Mouse (Mus musculus): ENCODE data around the gene Hps1. TPM values are rescaled to one million over a fixed set of nuclear protein-coding genes. Genes with fewer than 3 reads are reported as not detected.

Gene Hps1
- polyA plus RNA-seq, 1 experiment from 2014 or later, result 18.6 TPM

DNA sequence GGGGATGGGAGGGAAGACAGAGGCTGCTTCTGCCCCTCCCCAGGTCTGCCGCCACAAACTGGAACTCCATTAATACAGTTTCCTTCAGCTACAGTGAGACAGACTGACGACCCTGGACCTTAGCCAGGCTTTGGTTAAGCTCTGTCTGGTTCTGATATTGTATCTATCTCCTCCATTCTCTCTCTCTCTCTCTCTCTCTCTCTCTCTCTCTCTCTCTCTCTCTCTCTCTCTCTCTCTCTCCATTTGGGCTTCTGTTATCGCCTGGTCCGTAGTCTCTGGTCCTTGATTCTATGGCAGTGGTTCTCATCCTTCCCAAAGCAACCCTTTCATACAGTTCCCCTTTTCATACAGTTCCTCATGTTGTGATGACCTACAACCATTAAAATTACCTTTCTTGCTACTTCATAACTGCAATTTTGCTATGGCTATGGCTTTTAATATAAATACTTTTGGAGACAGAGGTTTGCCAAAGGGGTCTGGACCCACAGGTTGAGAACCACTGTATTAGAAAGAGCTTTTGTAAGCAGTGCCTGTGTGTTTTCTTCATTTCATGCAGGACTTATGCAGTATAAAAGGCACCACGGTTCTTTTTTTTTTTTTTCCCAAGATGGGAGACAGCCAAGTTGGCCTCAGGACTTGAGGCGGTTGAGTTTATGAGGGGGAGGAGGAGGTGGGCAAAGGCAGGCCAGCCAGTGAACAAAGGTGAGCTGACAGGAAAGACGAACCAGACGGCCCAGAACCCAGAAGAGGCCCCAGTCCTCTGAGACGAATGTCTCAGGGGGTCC, 34.5 kb downstream of the Hps1 start:
- no peak overlapping the region for H3K4me3 ChIP-seq (ENCODE audit: low read length)
- H3K9ac ChIP-seq (ENCODE audit: low read depth, low read length), result no peak overlapping the region
- no peak for ATAC-seq
- H3K4me2 ChIP-seq (ENCODE audit: low read depth, low read length), result no peak overlapping the region
- peaks cover 27% of the 10 kb centered on the region for H3K4me1 ChIP-seq (ENCODE audit: control insufficient read depth, insufficient read depth, low read length)
- no peaks in the 10 kb centered on the region for H3K9me3 ChIP-seq (ENCODE audit: control insufficient read depth, low read length)
- H3K27ac ChIP-seq (ENCODE audit: low read length), result 0 out of 2 replicates have a peak overlapping the region, but pooled peaks have one; percentile 16
- WGBS, result 53% methylated on average over 9 of the region's 9 CpGs
- H3K27me3 ChIP-seq (replicated peaks; ENCODE audit: control insufficient read depth, insufficient read depth, low read length), result no peaks in the 10 kb centered on the region
- H3K36me3 ChIP-seq (ENCODE audit: control insufficient read depth, insufficient read depth, low read length), result no peaks in the 10 kb centered on the region

DNA sequence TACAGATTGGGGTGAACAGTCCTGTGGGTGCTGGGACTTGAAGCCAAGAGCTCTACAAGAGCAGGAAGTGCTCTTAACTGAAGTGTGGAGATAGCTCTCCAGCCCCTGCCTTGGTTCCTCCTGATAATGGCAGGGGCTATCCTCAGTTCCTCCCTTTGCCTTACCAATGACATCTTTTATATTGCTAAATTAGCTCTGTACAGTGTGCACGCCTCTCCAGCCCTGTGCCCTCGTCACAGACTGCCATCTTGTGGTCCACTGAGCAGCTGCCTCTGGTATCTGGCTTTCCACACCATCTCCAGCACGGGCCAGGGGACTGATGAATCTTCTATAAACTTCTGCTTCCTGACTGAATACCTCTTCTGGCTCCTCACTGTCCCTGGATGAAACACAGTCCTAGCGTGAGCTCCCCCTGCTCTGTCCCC, 35.6 kb downstream of the Hps1 start:
- Histone ChIP-seq H3K9ac (ENCODE audit: low read depth, low read length) (no peak overlapping the region), H3K36me3 (ENCODE audit: control insufficient read depth, insufficient read depth, low read length) (no peaks in the 10 kb centered on the region), H3K9me3 (ENCODE audit: control insufficient read depth, low read length) (no peaks in the 10 kb centered on the region), H3K27me3 (replicated peaks; ENCODE audit: control insufficient read depth, insufficient read depth, low read length) (no peaks in the 10 kb centered on the region), H3K4me3 (ENCODE audit: low read length) (no peak overlapping the region), H3K27ac (ENCODE audit: low read length) (peak overlapping the region; percentile 16; the same call in 1 of the 2 replicates), H3K4me2 (ENCODE audit: low read depth, low read length) (no peak overlapping the region), H3K4me1 (ENCODE audit: control insufficient read depth, insufficient read depth, low read length) (peaks cover 28% of the 10 kb centered on the region)
- peak; percentile 57 for ATAC-seq
- WGBS, result 15% methylated on average over 4 of the region's 4 CpGs

DNA sequence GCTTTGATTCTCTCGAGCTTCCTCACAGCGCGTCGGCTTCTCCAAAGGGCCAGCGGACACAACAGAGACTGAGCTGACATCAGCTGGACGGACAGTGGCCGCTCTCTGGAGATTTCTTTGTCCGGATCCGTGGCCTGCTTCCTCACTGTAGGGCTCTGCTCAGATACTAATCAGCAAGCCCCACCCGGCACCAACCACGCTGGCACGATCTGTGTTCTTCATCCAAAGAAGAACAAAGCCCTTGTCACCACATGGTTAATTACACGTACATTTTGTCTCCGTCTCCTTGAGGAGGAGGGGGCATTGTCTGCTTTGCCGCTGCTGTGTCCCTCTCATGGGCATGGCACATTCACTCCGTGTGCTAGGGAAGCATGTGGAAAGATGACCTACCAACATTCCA, 36.5 kb downstream of the Hps1 start:
- Histone ChIP-seq H3K27ac (ENCODE audit: low read length) (no peak overlapping the region), H3K27me3 (replicated peaks; ENCODE audit: control insufficient read depth, insufficient read depth, low read length) (no peaks in the 10 kb centered on the region), H3K4me2 (ENCODE audit: low read depth, low read length) (no peak overlapping the region), H3K36me3 (ENCODE audit: control insufficient read depth, insufficient read depth, low read length) (no peaks in the 10 kb centered on the region), H3K9ac (ENCODE audit: low read depth, low read length) (no peak overlapping the region), H3K4me1 (ENCODE audit: control insufficient read depth, insufficient read depth, low read length) (peaks cover 28% of the 10 kb centered on the region), H3K9me3 (ENCODE audit: control insufficient read depth, low read length) (no peaks in the 10 kb centered on the region), H3K4me3 (ENCODE audit: low read length) (no peak overlapping the region)
- WGBS, result 75% methylated on average over 16 of the region's 16 CpGs
- no peak for ATAC-seq

DNA sequence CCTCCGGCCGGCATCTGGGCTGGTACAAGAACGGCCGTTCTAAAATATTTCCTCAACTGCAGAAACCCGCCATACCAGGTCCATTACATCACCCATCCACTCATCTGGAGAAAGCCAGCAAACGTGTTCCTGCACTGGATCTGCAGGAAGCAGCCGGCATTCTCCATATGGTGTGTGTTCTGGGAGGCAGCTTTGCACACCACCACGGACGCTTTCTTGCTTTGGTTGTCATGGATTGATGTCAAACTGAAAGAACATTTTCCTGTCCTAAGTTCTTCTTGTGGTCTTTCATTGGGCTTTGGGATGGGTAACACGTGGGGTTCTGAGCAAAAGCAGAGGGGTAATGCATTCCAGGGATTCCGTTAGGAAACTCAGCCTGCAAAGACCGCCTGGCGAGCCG, 37.9 kb downstream of the Hps1 start:
- no peak overlapping the region for H3K4me3 ChIP-seq (ENCODE audit: low read length)
- no peak overlapping the region for H3K9ac ChIP-seq (ENCODE audit: low read depth, low read length)
- peak overlapping the region; percentile 60; the same call in 1 of the 2 replicates for H3K27ac ChIP-seq (ENCODE audit: low read length)
- ATAC-seq, result peak; percentile 18; the same call in 1 of the 2 replicates
- H3K36me3 ChIP-seq (ENCODE audit: control insufficient read depth, insufficient read depth, low read length), result no peaks in the 10 kb centered on the region
- 48% methylated on average over 14 of the region's 14 CpGs for WGBS
- H3K9me3 ChIP-seq (ENCODE audit: control insufficient read depth, low read length), result no peaks in the 10 kb centered on the region
- H3K4me2 ChIP-seq (ENCODE audit: low read depth, low read length), result no peak overlapping the region
- peaks cover 28% of the 10 kb centered on the region for H3K4me1 ChIP-seq (ENCODE audit: control insufficient read depth, insufficient read depth, low read length)
- H3K27me3 ChIP-seq (replicated peaks; ENCODE audit: control insufficient read depth, insufficient read depth, low read length), result no peaks in the 10 kb centered on the region

DNA sequence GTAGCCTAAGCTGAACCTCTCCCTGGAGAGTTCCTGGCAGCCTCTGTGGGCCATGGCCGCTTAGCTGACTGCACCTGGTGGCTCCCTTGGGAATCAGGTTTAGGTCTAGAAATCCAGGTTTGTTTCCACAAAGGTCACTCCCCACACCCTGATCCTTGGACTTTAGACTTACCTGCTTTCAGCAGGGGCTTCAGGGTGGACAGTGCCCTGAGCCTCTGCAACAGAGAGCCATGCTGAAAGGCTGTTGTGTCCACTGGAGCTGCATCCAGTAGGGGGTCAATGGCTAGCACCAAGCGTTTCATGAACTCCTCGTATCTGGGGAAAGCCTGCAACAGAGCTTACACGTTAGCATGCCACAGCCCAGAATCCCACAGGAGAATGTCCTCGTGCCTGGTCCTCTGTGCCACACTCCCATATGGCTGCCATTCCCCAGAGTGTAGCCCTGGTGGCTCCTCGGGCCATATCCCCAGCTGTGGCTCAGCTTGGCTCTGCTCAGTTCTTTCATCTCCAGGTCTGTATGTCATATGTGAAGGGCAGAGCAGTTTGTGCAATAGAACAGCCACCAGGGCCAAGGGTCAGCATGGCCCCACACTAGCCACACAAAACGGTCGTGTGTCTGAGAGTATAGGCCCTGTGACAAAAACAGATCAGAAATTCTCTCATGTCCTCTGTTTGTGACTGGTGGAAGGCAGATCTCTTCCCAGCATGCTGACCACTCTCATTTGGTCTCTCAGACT, 39.4 kb downstream of the Hps1 start:
- H3K9ac ChIP-seq (ENCODE audit: low read depth, low read length), result 0 out of 2 replicates have a peak overlapping the region, but pooled peaks have one; percentile 13
- H3K36me3 ChIP-seq (ENCODE audit: control insufficient read depth, insufficient read depth, low read length), result no peaks in the 10 kb centered on the region
- ATAC-seq, result peak; percentile 14; the same call in 1 of the 2 replicates

DNA sequence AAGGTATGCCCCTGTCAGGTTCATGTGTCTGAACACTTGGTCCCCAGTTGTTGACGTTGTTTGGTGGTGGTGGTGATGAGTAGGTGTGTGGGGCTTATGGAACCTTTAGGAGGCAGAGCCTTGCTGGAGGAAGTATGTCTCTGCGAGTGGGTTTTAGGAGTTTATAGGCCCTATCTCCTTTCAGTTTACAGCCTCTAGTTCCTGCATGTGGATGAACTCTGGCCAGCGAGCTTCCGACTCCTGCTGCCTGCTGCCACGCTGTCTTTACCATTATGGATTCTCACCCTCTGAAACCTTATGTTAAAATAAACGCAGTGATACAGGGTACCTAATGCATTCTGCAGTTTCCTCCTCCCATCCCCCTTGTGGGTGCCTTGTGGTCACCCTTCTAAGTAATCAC, 40.0 kb downstream of the Hps1 start:
- Histone ChIP-seq H3K4me3 (ENCODE audit: low read length) (no peak overlapping the region), H3K9me3 (ENCODE audit: control insufficient read depth, low read length) (no peaks in the 10 kb centered on the region), H3K9ac (ENCODE audit: low read depth, low read length) (no peak overlapping the region), H3K36me3 (ENCODE audit: control insufficient read depth, insufficient read depth, low read length) (no peaks in the 10 kb centered on the region), H3K4me1 (ENCODE audit: control insufficient read depth, insufficient read depth, low read length) (peaks cover 24% of the 10 kb centered on the region), H3K27ac (ENCODE audit: low read length) (no peak overlapping the region), H3K4me2 (ENCODE audit: low read depth, low read length) (no peak overlapping the region), H3K27me3 (replicated peaks; ENCODE audit: control insufficient read depth, insufficient read depth, low read length) (no peaks in the 10 kb centered on the region)
- 58% methylated on average over 6 of the region's 6 CpGs for WGBS
- peak; percentile 30; the same call in 1 of the 2 replicates for ATAC-seq

More for the DNA sequence above, 39.4 kb downstream of the Hps1 start:
- 81% methylated on average over 8 of the region's 8 CpGs for WGBS
- H3K9me3 ChIP-seq (ENCODE audit: control insufficient read depth, low read length), result no peaks in the 10 kb centered on the region
- H3K4me1 ChIP-seq (ENCODE audit: control insufficient read depth, insufficient read depth, low read length), result peaks cover 28% of the 10 kb centered on the region
- no peaks in the 10 kb centered on the region for H3K27me3 ChIP-seq (replicated peaks; ENCODE audit: control insufficient read depth, insufficient read depth, low read length)
- H3K4me3 ChIP-seq (ENCODE audit: low read length), result no peak overlapping the region
- H3K27ac ChIP-seq (ENCODE audit: low read length), result no peak overlapping the region
- H3K4me2 ChIP-seq (ENCODE audit: low read depth, low read length), result no peak overlapping the region

DNA sequence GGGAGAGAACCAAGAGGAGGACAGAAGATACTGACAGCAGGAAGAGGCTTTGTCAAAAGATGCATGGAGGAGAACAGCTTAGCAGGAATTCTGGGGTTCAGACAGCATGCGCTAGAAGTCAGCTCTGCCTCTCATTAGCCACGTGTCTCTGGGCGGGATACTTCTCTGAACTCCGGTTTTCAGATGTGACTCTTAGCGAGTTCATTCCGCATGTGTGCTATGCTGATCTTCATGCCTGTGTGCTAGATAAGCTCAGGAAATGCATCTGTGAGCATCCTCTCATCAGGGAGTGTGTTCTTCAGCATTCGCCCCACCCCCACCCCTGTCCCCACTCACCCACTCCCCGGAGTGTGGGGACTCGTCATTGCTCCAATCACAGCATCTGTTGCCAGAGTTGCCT, 42.0 kb downstream of the Hps1 start:
- no peak for ATAC-seq
- H3K4me3 ChIP-seq (ENCODE audit: low read length), result no peak overlapping the region
- H3K36me3 ChIP-seq (ENCODE audit: control insufficient read depth, insufficient read depth, low read length), result no peaks in the 10 kb centered on the region
- H3K27me3 ChIP-seq (replicated peaks; ENCODE audit: control insufficient read depth, insufficient read depth, low read length), result no peaks in the 10 kb centered on the region
- 71% methylated on average over 9 of the region's 9 CpGs for WGBS
- no peaks in the 10 kb centered on the region for H3K9me3 ChIP-seq (ENCODE audit: control insufficient read depth, low read length)
- no peak overlapping the region for H3K4me2 ChIP-seq (ENCODE audit: low read depth, low read length)
- no peak overlapping the region for H3K9ac ChIP-seq (ENCODE audit: low read depth, low read length)
- H3K4me1 ChIP-seq (ENCODE audit: control insufficient read depth, insufficient read depth, low read length), result peaks cover 16% of the 10 kb centered on the region
- H3K27ac ChIP-seq (ENCODE audit: low read length), result no peak overlapping the region

DNA sequence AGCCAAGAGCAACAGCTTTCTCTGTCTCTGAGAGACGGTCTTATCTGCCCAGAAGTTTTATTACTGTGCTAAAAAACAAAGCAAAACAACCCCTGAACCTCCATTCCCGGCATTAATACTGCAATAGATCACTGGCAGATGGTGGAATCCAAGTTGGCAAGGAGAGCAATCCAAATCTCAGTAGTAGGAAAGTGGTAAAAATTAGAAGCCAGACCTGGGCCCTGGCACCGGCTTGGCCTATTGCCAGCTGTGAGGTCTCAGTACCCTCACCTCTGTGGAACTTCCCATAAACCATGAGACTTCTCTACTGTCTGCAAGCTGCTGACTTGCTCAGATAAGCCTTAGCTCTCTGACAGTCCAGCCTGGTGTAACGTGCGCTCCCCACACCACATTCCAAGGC, 44.8 kb downstream of the Hps1 start:
- 58% methylated on average over 5 of the region's 5 CpGs for WGBS
- no peak overlapping the region for H3K27ac ChIP-seq (ENCODE audit: low read length)
- H3K4me2 ChIP-seq (ENCODE audit: low read depth, low read length), result no peak overlapping the region
- H3K4me1 ChIP-seq (ENCODE audit: control insufficient read depth, insufficient read depth, low read length), result peaks cover 1% of the 10 kb centered on the region; the same call in 1 of the 2 replicates
- H3K9ac ChIP-seq (ENCODE audit: low read depth, low read length), result no peak overlapping the region
- H3K4me3 ChIP-seq (ENCODE audit: low read length), result no peak overlapping the region
- no peaks in the 10 kb centered on the region for H3K27me3 ChIP-seq (replicated peaks; ENCODE audit: control insufficient read depth, insufficient read depth, low read length)
- H3K36me3 ChIP-seq (ENCODE audit: control insufficient read depth, insufficient read depth, low read length), result no peaks in the 10 kb centered on the region
- ATAC-seq, result no peak
- no peaks in the 10 kb centered on the region for H3K9me3 ChIP-seq (ENCODE audit: control insufficient read depth, low read length)

DNA sequence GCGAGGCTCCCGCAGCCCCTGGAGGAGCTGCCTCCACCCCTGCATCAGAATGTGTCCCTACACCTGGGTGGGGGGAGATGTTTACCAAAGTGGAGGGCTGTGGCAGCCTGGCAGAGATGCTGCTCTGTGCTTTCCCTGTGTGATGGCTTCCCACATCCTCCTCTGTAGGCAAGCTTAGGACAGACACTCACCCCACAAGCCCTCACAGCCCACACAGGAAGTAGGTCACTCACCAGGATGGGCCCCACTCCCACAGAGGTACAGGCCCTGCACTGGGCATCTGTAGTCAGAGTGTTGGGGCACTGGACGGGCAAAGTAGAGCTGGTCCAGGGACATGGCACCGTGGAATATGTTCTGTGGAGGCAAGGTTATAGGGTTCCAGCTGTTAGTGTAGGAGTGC, 52.4 kb downstream of the Hps1 start:
- no peaks in the 10 kb centered on the region for H3K27me3 ChIP-seq (replicated peaks; ENCODE audit: control insufficient read depth, insufficient read depth, low read length)
- H3K27ac ChIP-seq (ENCODE audit: low read length), result no peak overlapping the region
- no peaks in the 10 kb centered on the region for H3K36me3 ChIP-seq (ENCODE audit: control insufficient read depth, insufficient read depth, low read length)
- no peak overlapping the region for H3K4me2 ChIP-seq (ENCODE audit: low read depth, low read length)
- no peak overlapping the region for H3K4me3 ChIP-seq (ENCODE audit: low read length)
- H3K4me1 ChIP-seq (ENCODE audit: control insufficient read depth, insufficient read depth, low read length), result peaks cover 23% of the 10 kb centered on the region
- WGBS, result 90% methylated on average over 4 of the region's 4 CpGs
- no peaks in the 10 kb centered on the region for H3K9me3 ChIP-seq (ENCODE audit: control insufficient read depth, low read length)
- no peak for ATAC-seq
- H3K9ac ChIP-seq (ENCODE audit: low read depth, low read length), result no peak overlapping the region
